Mouse (Mus musculus) forebrain, embryonic 12.5 days (tissue): Measurements from ENCODE around the gene Zfp207. TPM values are rescaled to one million over a fixed set of nuclear protein-coding genes. Genes with fewer than 3 reads are reported as not detected.
"Not testable (repeated sequence)": the region's sequence is repeated elsewhere in the genome, so short reads cannot be mapped to it uniquely, and the experiment has no call there.

ENCODE experiments used
- ATAC-seq: fragments of 200-750 bp; cut with Nextera tagmentation; 2 replicates; pipeline ENCODE4 v1.8.0; 2017; ENCODE audit warnings: moderate TSS enrichment; ENCODE audit not compliant: low FRiP score
- H3K27ac ChIP-seq: fragments of 300-500 bp; sonication (generic); 2 replicates; pipeline ENCODE4 v1.5.1; 2016; ENCODE audit warnings: mild to moderate bottlenecking
- H3K27me3 ChIP-seq: fragments of 300-500 bp; sonication (generic); 2 replicates; pipeline ENCODE4 v1.6.1; 2016; ENCODE audit warnings: mild to moderate bottlenecking
- H3K36me3 ChIP-seq: fragments of 300-500 bp; sonication (generic); replicated peaks from 2 replicates; pipeline ENCODE4 v1.6.1; 2016; ENCODE audit warnings: mild to moderate bottlenecking
- H3K4me1 ChIP-seq: fragments of 300-500 bp; sonication (generic); 2 replicates; pipeline ENCODE4 v1.6.1; 2016
- H3K4me2 ChIP-seq: fragments of 300-500 bp; sonication (generic); 2 replicates; pipeline ENCODE4 v1.6.1; 2016; ENCODE audit warnings: mild to moderate bottlenecking, moderate library complexity
- H3K4me3 ChIP-seq: fragments of 300-500 bp; sonication (generic); replicated peaks from 2 replicates; pipeline ENCODE4 v1.5.1; 2016; ENCODE audit warnings: mild to moderate bottlenecking
- H3K9ac ChIP-seq: fragments of 300-500 bp; sonication (generic); 2 replicates; pipeline ENCODE4 v1.6.1; 2016; ENCODE audit warnings: mild to moderate bottlenecking
- H3K9me3 ChIP-seq: fragments of 300-500 bp; sonication (generic); 2 replicates; pipeline ENCODE4 v1.6.1; 2016
- WGBS: fragments of 180-500 bp; shearing (Covaris S2); methylation state at CpG from one replicate; pipeline ENCODE4 v1.1.7; 2016; 5-methylcytosine and 5-hydroxymethylcytosine counted together
- polyA plus RNA-seq: library from polyadenylated mRNA; unstranded; fragments of >200 nt; fragmentation: Nextera tagmentation; extraction: Ambion mirVana; gene quantifications from 2 replicates; pipeline ENCODE4 v1.2.1, GENCODE M21; 2016

The Zfp207 gene
- polyA plus RNA-seq, 1 experiment from 2014 or later = 296 TPM

DNA sequence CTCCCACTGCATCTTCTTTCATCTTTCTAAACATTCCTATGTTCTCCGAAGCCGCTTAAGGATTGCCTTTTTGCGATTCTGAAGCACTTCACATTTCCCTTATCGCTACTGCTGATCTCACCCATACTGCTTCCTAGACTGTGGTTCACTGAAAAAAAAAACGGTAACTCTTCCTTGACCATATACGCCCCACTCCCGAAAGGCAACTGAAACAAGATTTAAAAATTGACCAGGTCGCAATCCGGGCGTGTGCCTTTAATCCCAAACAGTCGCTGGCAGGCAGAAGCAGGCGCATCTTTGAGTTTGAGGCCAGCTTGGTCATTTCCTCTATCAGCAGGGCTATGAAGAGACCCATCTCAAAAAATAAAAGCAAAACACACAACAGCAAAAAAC is 457 bp upstream of the Zfp207 start:
- no peaks in the 10 kb centered on the region for H3K9me3 ChIP-seq
- peaks cover 12% of the 10 kb centered on the region for H3K36me3 ChIP-seq
- H3K27ac ChIP-seq = peak overlapping the region; percentile 88
- 11% methylated on average over 12 of the region's 12 CpGs for WGBS
- peaks cover 34% of the 10 kb centered on the region for H3K4me1 ChIP-seq
- ATAC-seq = peak; percentile 28
- H3K27me3 ChIP-seq = no peaks in the 10 kb centered on the region
- H3K9ac ChIP-seq = peak overlapping the region; percentile 96
- peak overlapping the region; percentile 57 for H3K4me2 ChIP-seq
- H3K4me3 ChIP-seq = peak overlapping the region; percentile 94

GRCm38 (mm10) chr11:80383626-80384046 is 557 bp downstream of the Zfp207 start:
- Histone ChIP-seq H3K4me2 (peak overlapping the region; percentile 22; the same call in 1 of the 2 replicates), H3K27ac (peak overlapping the region; percentile 88), H3K9ac (peak overlapping the region; percentile 96), H3K36me3 (peaks cover 22% of the 10 kb centered on the region), H3K4me3 (peak overlapping the region; percentile 94), H3K27me3 (no peaks in the 10 kb centered on the region), H3K4me1 (peaks cover 34% of the 10 kb centered on the region), H3K9me3 (no peaks in the 10 kb centered on the region)
- under 1% methylated on average over 20 of the region's 20 CpGs for WGBS
- ATAC-seq = peak; percentile 20

- Histone ChIP-seq H3K27me3 (no peaks in the 10 kb centered on the region), H3K9ac (peak overlapping the region; percentile 77), H3K4me1 (peaks cover 34% of the 10 kb centered on the region), H3K36me3 (peaks cover 29% of the 10 kb centered on the region), H3K4me3 (peak overlapping the region; percentile 94), H3K9me3 (no peaks in the 10 kb centered on the region), H3K4me2 (peak overlapping the region; percentile 95), H3K27ac (no peak overlapping the region)
- ATAC-seq = no peak
These were observed 1.4 kb downstream of the Zfp207 start for GRCm38 (mm10) chr11:80384461-80384860.

GRCm38 (mm10) chr11:80385055-80385454 is 2.0 kb downstream of the Zfp207 start:
- WGBS = 62% methylated on average over 4 of the region's 4 CpGs
- no peak overlapping the region for H3K27ac ChIP-seq

GRCm38 (mm10) chr11:80386790-80387189 is 3.7 kb downstream of the Zfp207 start:
- no peak for ATAC-seq
- H3K9ac ChIP-seq = no peak overlapping the region
- no peaks in the 10 kb centered on the region for H3K9me3 ChIP-seq
- no peak overlapping the region for H3K4me3 ChIP-seq
- H3K4me1 ChIP-seq = peaks cover 34% of the 10 kb centered on the region
- peaks cover 46% of the 10 kb centered on the region for H3K36me3 ChIP-seq
- H3K27me3 ChIP-seq = no peaks in the 10 kb centered on the region
- 76% methylated on average over 2 of the region's 2 CpGs for WGBS
- no peak overlapping the region for H3K27ac ChIP-seq
- H3K4me2 ChIP-seq = peak overlapping the region; percentile 26

More at GRCm38 (mm10) chr11:80385055-80385454, 2.0 kb downstream of the Zfp207 start:
- no peaks in the 10 kb centered on the region for H3K27me3 ChIP-seq
- peaks cover 34% of the 10 kb centered on the region for H3K36me3 ChIP-seq
- H3K9me3 ChIP-seq = no peaks in the 10 kb centered on the region
- H3K4me1 ChIP-seq = peaks cover 34% of the 10 kb centered on the region
- H3K9ac ChIP-seq = peak overlapping the region; percentile 77
- H3K4me2 ChIP-seq = peak overlapping the region; percentile 95
- peak overlapping the region; percentile 94 for H3K4me3 ChIP-seq
- no peak for ATAC-seq

- Histone ChIP-seq H3K4me3 (no peak overlapping the region), H3K9ac (no peak overlapping the region), H3K9me3 (no peaks in the 10 kb centered on the region), H3K27me3 (no peaks in the 10 kb centered on the region), H3K36me3 (peaks cover 64% of the 10 kb centered on the region), H3K27ac (no peak overlapping the region), H3K4me2 (no peak overlapping the region), H3K4me1 (peaks cover 23% of the 10 kb centered on the region)
- no peak for ATAC-seq
- WGBS = 89% methylated on average over 1 of the region's 1 CpGs
These were observed 6.8 kb downstream of the Zfp207 start for GRCm38 (mm10) chr11:80389885-80390284.

GRCm38 (mm10) chr11:80391407-80392120 is 8.5 kb downstream of the Zfp207 start:
- Histone ChIP-seq H3K9me3 (no peaks in the 10 kb centered on the region), H3K27ac (no peak overlapping the region), H3K27me3 (no peaks in the 10 kb centered on the region), H3K4me3 (no peak overlapping the region), H3K4me2 (no peak overlapping the region), H3K9ac (no peak overlapping the region), H3K4me1 (peaks cover 6% of the 10 kb centered on the region; the same call in 1 of the 2 replicates), H3K36me3 (peaks cover 77% of the 10 kb centered on the region)
- ATAC-seq = no peak
- WGBS = 93% methylated on average over 2 of the region's 2 CpGs

GRCm38 (mm10) chr11:80395930-80396329 is 12.9 kb downstream of the Zfp207 start:
- H3K4me1 ChIP-seq = no peaks in the 10 kb centered on the region
- H3K4me3 ChIP-seq = no peak overlapping the region
- H3K27ac ChIP-seq = no peak overlapping the region
- H3K9me3 ChIP-seq = no peaks in the 10 kb centered on the region
- no peak overlapping the region for H3K4me2 ChIP-seq
- H3K9ac ChIP-seq = no peak overlapping the region
- peaks cover 74% of the 10 kb centered on the region for H3K36me3 ChIP-seq
- no peaks in the 10 kb centered on the region for H3K27me3 ChIP-seq
- 93% methylated on average over 3 of the region's 3 CpGs for WGBS
- no peak for ATAC-seq

DNA sequence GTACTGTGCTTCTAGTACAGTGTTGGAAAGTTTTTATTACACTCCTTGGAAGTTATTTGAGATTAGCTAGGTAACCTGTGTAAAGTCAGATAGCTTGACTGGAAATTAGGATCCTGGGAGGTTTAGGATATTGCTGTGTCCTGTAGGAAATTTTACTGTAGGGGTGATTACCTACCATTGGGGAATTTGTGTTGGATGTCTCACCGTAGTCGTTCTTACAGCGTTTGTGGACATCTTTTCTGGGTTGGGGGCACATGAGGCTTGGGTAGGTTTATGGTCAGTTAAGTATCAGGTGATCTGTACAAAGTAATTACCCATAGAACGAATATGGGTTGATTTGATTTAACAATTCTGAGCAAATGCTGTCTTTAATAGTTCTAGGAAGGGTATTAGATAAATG is 13.5 kb downstream of the Zfp207 start:
- no peaks in the 10 kb centered on the region for H3K4me1 ChIP-seq
- H3K36me3 ChIP-seq = peaks cover 71% of the 10 kb centered on the region
- no peak overlapping the region for H3K9ac ChIP-seq
- ATAC-seq = no peak
- H3K27ac ChIP-seq = no peak overlapping the region
- H3K9me3 ChIP-seq = no peaks in the 10 kb centered on the region
- no peaks in the 10 kb centered on the region for H3K27me3 ChIP-seq
- H3K4me2 ChIP-seq = no peak overlapping the region
- 91% methylated on average over 4 of the region's 4 CpGs for WGBS
- no peak overlapping the region for H3K4me3 ChIP-seq

DNA sequence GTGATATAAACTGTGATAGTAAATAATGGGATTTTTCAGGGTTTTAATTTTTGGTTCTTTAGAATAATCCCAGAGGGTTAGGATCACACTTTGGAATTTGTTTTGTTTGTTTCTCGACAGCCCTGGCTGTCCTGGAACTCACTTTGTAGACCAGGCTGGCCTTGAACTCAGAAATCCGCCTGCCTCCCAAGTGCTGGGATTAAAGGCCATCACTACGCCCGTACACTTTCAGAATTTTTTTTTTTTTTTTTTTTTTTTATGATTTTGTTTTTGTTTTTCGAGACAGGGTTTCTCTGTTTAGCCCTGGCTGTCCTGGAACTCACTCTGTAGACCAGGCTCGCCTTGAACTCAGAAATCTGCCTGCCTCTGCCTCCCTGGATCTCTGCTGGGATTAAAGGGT is 24.8 kb downstream of the Zfp207 start:
- H3K9me3 ChIP-seq, ATAC-seq, H3K9ac ChIP-seq, H3K27me3 ChIP-seq, H3K4me1 ChIP-seq, H3K27ac ChIP-seq, H3K4me3 ChIP-seq, H3K4me2 ChIP-seq: not testable (repeated sequence)
- WGBS = 96% methylated on average over 6 of the region's 6 CpGs
- H3K36me3 ChIP-seq = peaks cover 63% of the 10 kb centered on the region

DNA sequence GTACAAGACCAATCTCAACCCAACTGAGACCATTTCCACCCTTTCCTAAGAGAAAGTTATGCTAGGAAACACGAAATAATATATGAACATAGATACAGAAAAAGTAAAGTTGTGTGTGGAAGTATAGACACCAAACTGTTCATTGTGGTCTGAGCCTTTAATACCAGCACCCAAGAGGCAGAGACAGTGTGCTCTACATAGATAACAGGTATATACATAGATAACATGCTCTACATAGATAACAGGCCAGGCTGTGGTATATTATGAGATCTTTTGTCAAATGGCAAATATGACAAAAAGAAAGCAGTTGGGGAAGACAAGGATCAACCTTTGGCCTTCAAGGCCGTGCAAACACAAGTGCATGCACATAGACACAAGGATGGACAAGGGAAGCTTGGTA is 27.3 kb downstream of the Zfp207 start:
- 94% methylated on average over 2 of the region's 2 CpGs for WGBS

DNA sequence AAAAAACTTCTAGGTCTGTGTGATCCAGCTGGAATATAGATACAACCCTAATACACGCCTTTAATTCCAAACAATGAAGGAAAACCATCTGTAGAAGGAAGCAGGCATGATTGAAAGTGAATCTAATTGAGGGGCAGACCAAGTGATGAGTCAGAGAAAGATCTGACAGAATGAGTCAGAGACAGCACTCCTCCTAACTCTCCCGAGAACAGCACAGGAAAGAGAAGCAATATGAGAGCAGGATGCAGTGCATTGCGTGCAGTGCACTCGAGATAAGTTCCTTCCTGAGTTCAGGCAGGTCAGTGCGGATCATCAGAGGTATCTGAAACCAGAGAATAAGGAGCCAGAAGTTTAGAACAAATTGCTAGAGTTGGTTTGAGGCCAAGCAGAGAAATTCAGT is 34.0 kb downstream of the Zfp207 start:
- no peaks in the 10 kb centered on the region for H3K4me1 ChIP-seq
- no peaks in the 10 kb centered on the region for H3K27me3 ChIP-seq
- peaks cover 20% of the 10 kb centered on the region for H3K36me3 ChIP-seq
- no peak overlapping the region for H3K9ac ChIP-seq
- no peak overlapping the region for H3K4me2 ChIP-seq
- no peaks in the 10 kb centered on the region for H3K9me3 ChIP-seq
- H3K27ac ChIP-seq = no peak overlapping the region
- no peak for ATAC-seq
- 90% methylated on average over 5 of the region's 5 CpGs for WGBS
- no peak overlapping the region for H3K4me3 ChIP-seq

More for the DNA sequence above, 27.3 kb downstream of the Zfp207 start:
- H3K4me3 ChIP-seq = no peak overlapping the region
- no peaks in the 10 kb centered on the region for H3K9me3 ChIP-seq
- no peaks in the 10 kb centered on the region for H3K4me1 ChIP-seq
- peaks cover 53% of the 10 kb centered on the region for H3K36me3 ChIP-seq
- no peak overlapping the region for H3K9ac ChIP-seq
- ATAC-seq = no peak
- no peak overlapping the region for H3K4me2 ChIP-seq
- no peaks in the 10 kb centered on the region for H3K27me3 ChIP-seq
- no peak overlapping the region for H3K27ac ChIP-seq

- H3K4me2 ChIP-seq = no peak overlapping the region
- no peaks in the 10 kb centered on the region for H3K4me1 ChIP-seq
- H3K36me3 ChIP-seq = peaks cover 15% of the 10 kb centered on the region
- H3K27me3 ChIP-seq = no peaks in the 10 kb centered on the region
- ATAC-seq = no peak
- H3K9me3 ChIP-seq = no peaks in the 10 kb centered on the region
- no peak overlapping the region for H3K4me3 ChIP-seq
- no peak overlapping the region for H3K27ac ChIP-seq
- no peak overlapping the region for H3K9ac ChIP-seq
- 94% methylated on average over 1 of the region's 1 CpGs for WGBS
These were observed 36.7 kb downstream of the Zfp207 start for GRCm38 (mm10) chr11:80419743-80420142.
